Mouse (Mus musculus) ES-E14 (cell line): ENCODE data around the gene Endov.

Experiments
- CHD2 ChIP-seq: IDR thresholded peaks from 2 replicates; pipeline ENCODE4 v1.6.1; 2014; ENCODE audit warnings: mild to moderate bottlenecking, low read depth, low read length, inconsistent platforms
- MAFK ChIP-seq: IDR thresholded peaks from 2 replicates; pipeline ENCODE4 v1.6.1; 2014; ENCODE audit warnings: mild to moderate bottlenecking, low read depth, low read length, inconsistent platforms; ENCODE audit not compliant: insufficient read depth
- ZC3H11A ChIP-seq: IDR thresholded peaks from 2 replicates; pipeline ENCODE4 v1.6.1; 2012; ENCODE audit warnings: low read depth, mild to moderate bottlenecking, inconsistent platforms, low read length, borderline replicate concordance
- ZNF384 ChIP-seq: IDR thresholded peaks from 2 replicates; pipeline ENCODE4 v1.6.1; 2012; ENCODE audit warnings: low read depth, low read length, inconsistent platforms

DNA sequence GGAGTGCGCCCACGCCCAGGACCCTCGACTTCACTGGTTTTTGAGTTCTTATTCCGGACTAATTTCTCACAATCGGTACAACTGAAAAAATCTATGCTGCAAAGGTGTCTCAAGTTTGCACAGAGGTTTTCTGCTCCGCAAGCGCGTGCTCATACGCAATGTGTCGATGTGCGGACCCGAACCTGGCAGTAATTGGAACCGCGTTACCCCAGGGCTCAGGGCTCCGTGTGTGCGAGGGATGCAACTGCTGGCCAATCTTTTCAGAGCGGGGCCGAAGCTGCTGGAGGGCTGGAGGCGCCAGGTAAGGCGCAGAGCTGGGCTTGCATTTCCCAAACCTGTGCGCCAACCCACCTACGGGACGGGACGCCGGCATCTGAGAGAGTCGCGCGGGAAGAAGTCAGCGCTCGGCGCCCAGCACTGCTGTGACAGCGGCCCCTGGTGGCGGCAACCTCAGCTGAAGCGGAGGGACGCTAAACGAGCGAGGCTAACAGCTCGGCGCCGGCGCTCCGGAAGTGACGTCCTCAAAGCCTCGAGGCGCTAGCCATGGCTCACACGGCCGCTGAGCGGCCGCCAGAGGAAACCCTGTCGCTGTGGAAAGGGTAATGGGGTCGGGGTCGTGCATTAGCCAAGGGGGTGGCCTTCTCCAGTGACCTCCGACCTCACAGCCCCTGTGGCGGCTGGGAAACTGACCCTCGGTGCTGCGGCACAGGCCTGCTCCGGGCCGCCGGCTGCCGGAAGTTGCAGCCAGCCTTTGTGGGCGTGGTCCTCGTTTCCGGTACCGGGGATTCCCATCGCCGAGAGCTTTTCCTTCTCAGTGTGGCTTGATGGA is at the start of gene Endov:
- TF ChIP-seq ZNF384: no peak
- TF ChIP-seq MAFK: no peak
- peak; percentile 63; the same call in 1 of the 2 replicates for TF ChIP-seq CHD2
- TF ChIP-seq ZC3H11A: peak; percentile 59; the same call in 1 of the 2 replicates
